Mouse (Mus musculus) limb, embryonic 10.5 days (tissue): ENCODE data around the gene Ceacam11. TPM values are rescaled to one million over a fixed set of nuclear protein-coding genes. Genes with fewer than 3 reads are reported as not detected.
"Not testable (repeated sequence)": the region's sequence is repeated elsewhere in the genome, so short reads cannot be mapped to it uniquely, and the experiment has no call there.

ENCODE experiments used
- DNase-seq: peaks from one replicate; pipeline ENCODE4 v3.0.0-alpha.2; 2017; ENCODE audit warnings: low spot score
- H3K27ac ChIP-seq: fragments of 300-500 bp; sonication (generic); 2 replicates; pipeline ENCODE4 v1.5.1; 2016; ENCODE audit warnings: mild to moderate bottlenecking
- H3K27me3 ChIP-seq: fragments of 300-500 bp; sonication (generic); 2 replicates; pipeline ENCODE4 v1.6.1; 2016; ENCODE audit warnings: low read depth, mild to moderate bottlenecking; ENCODE audit not compliant: poor library complexity, severe bottlenecking
- H3K36me3 ChIP-seq: fragments of 300-500 bp; sonication (generic); 2 replicates; pipeline ENCODE4 v1.6.1; 2016; ENCODE audit warnings: mild to moderate bottlenecking, moderate library complexity
- H3K4me1 ChIP-seq: fragments of 300-500 bp; sonication (generic); 2 replicates; pipeline ENCODE4 v1.6.1; 2016
- H3K4me3 ChIP-seq: fragments of 300-500 bp; sonication (generic); 2 replicates; pipeline ENCODE4 v1.5.1; 2016; ENCODE audit warnings: mild to moderate bottlenecking, moderate library complexity
- H3K9me3 ChIP-seq: fragments of 300-500 bp; sonication (generic); replicated peaks from 2 replicates; pipeline ENCODE4 v1.6.1; 2016; ENCODE audit warnings: mild to moderate bottlenecking
- WGBS: fragments of 180-500 bp; shearing (Covaris S2); methylation state at CpG from one replicate; pipeline ENCODE4 v1.1.7; 2016; 5-methylcytosine and 5-hydroxymethylcytosine counted together
- microRNA-seq: library from miRNA; unstranded; fragments of <30 nt; microRNA quantifications from one replicate; pipeline ENCODE4, GENCODE M21; 2017
- polyA plus RNA-seq: library from polyadenylated mRNA; unstranded; fragments of >200 nt; fragmentation: Nextera tagmentation; extraction: Ambion mirVana; gene quantifications from 2 replicates; pipeline ENCODE4 v1.2.1, GENCODE M21; 2016

Gene Ceacam11
- not detected in 2 replicates for polyA plus RNA-seq

GRCm38 (mm10) chr7:17971824-17972223 is at the start of gene Ceacam11:
Gene Ceacam11 (plus strand): TSS chr7:17972124.
- Histone ChIP-seq H3K4me3 (no peak within 1 kb of the TSS), H3K27ac (no peak within 1 kb of the TSS), H3K27me3 (no peaks in the 10 kb centered on the region), H3K9me3 (peaks cover 14% of the 10 kb centered on the region; the same call in 1 of the 2 replicates), H3K36me3 (no peaks in the 10 kb centered on the region), H3K4me1 (no peaks in the 10 kb centered on the region)
- no peak for DNase-seq
- 85% methylated on average over 4 of the region's 4 CpGs for whole genome bisulfite sequencing

- H3K9me3 ChIP-seq = not testable (repeated sequence)
Measured at GRCm38 (mm10) chr7:18001131-18001530, 29.2 kb downstream of the Ceacam11 start.

GRCm38 (mm10) chr7:18009589-18009988 is 37.7 kb downstream of the Ceacam11 start, which contains the start of gene Ceacam13:
Gene Ceacam13 (plus strand): TSS chr7:18009889.
- Histone ChIP-seq H3K36me3 (no peaks in the 10 kb centered on the region), H3K9me3 (peaks cover 10% of the 10 kb centered on the region), H3K27me3 (no peaks in the 10 kb centered on the region), H3K27ac (no peak within 1 kb of the TSS), H3K4me3 (no peak within 1 kb of the TSS), H3K4me1 (no peaks in the 10 kb centered on the region)
- DNase-seq = no peak
- WGBS = 86% methylated on average over 4 of the region's 4 CpGs

More at GRCm38 (mm10) chr7:18001131-18001530, 29.2 kb downstream of the Ceacam11 start:
- not testable (repeated sequence) for H3K27me3 ChIP-seq, H3K27ac ChIP-seq, H3K4me1 ChIP-seq, H3K36me3 ChIP-seq, H3K4me3 ChIP-seq, DNase-seq
- WGBS = 90% methylated on average over 1 of the region's 1 CpGs

Small RNA genes lying within 50 kb of the gene (microRNA-seq; reads per million reads assigned to microRNA genes)
- gene Gm22414 = not detected

Other genes with a start within 250 kb of the Ceacam11 start
- gene Ceacam14, start 159.5 kb upstream of the Ceacam11 start, polyA plus RNA-seq = not detected in 2 replicates
- gene Gm5155, start 100.4 kb upstream of the Ceacam11 start, polyA plus RNA-seq = not detected in 2 replicates
- gene Ceacam13, start 37.8 kb downstream of the Ceacam11 start, polyA plus RNA-seq = not detected in 2 replicates
- gene Ceacam12, start 93.8 kb downstream of the Ceacam11 start, polyA plus RNA-seq = not detected in 2 replicates
- not detected in 2 replicates for gene Igfl3, start 204.4 kb downstream of the Ceacam11 start, polyA plus RNA-seq